Mouse (Mus musculus): ENCODE measurements around the gene Gm49380.

Gm49380 gene

DNA sequence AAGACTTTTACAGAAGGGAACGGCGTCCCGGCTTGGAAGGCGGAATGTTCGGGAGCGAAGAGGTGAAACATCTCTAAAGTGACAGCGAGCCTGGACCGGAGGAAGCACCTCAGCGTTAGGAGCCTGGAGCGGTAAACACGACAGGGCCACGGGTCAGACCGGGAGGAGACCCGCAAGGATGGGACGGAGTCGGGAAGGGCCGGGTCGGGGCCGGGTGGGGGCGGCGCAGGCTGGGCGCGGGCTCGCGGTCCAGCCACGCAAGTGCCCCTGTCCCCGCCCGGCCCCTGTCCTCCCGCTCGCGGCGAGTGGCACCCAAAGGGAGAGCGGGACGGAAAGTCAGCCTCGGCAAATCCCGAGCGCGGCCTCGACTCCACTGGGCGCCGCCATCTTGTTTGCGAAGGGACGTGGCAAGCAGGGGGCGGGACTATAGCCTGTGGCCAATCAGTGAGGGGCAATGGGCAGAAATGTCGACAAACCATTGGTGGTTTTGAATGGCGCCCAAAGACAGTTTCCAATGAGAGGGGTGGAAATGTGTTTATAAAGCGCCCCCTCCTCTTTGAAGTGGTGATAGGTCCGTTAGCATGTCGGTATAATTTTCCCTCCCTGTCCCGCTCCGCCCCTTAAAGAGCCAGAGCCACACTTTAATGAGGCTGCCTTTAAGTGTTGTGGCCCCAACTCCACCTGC lies at the start of gene Gm49380, which contains the start of gene Rnf26:
Gm49380 (minus strand) TSS at position 396 of the 685 bp plus-strand sequence.
Rnf26 (minus strand) TSS at position 413 of the 685 bp plus-strand sequence.
- peak; percentile 93 for DNase-seq

DNA sequence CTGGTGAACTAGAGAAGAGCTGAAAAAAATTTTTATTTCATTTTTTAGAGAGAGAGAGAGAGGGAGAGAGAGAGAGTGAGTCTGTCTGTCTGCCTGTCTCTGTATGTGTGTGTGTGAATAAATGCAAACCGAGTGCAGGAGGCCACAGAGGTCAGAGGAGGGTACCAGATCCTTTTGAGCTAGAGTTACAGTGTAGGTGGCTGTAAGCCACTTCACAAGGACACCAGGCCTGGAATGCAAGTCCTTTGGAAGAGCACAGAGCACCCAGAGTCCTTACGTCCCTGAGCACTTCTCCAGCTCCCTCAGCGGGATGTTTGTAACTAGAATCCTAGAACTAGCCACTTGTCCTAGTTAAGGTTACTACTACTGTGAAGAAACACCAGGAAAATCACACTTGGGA lies 46.6 kb upstream of the Gm49380 start:
- no peak for DNase-seq

DNA sequence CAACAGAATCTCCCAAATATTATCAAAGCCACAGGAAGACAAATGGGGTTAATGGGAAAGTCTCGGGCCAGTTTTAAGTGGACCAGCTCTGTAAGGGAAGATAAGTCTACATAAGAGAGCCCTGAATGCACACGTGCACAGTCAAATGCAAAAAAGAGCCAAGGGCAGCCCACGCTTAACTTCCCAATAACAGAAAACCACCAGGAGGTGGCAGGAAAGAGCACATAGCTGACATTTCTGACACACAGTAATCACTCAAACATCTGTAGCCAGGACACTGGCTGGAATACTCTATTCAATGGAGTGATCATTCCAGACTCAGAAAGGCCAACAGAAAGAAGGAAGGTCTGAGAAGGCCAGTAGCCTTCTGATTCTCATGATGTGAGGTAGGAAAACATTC lies 34.0 kb upstream of the Gm49380 start:
- DNase-seq = no peak

DNA sequence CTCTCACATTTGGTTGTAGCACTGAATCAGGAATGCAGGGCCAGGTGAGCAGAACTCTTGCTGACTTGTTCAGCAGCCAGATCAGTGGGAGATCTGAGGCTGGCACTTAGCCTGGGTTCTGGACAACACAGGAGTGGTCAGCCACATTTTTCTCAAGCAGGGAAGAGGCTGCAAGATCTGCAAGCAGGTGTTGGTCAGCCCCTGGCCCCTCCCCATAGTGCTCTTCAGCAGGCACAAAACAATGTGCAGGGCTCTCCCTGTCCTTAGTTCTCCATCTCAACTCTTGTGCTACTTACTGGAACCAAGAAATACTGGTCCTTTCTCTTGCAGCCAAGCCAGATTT lies 31.4 kb upstream of the Gm49380 start:
- DNase-seq = no peak

DNA sequence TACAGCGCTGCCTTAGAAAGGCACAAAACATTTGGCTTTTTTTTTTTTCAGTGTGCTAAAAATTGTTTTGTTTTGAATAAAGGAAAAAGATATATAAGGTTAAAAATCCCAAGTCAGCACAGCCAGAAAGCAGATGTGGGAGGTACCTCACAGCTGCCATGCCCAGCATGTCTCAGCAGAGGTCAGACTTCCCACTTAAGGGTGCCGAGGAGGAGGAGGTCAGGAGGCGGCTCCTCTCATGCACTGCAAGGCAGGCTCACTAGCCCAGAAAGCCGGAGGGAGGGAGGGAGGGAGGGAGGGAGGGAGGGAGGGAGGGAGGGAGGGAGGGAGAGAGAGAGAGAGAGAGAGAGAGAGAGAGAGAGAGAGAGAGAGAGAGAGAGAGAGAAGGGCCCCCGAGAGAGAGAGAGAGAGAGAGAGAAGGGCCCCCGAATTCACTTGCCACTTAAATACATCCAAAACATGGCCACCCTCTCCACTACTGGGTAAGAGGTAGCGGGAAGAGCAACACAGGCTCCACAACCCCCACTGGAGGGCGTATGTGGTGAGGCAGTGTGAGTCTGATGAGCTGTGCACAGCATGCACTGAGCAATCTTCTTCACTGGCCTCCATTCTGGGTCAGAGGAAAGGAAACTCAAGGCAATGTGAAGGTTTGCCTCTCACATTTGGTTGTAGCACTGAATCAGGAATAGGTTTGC lies 30.9 kb upstream of the Gm49380 start:
- no peak for DNase-seq

DNA sequence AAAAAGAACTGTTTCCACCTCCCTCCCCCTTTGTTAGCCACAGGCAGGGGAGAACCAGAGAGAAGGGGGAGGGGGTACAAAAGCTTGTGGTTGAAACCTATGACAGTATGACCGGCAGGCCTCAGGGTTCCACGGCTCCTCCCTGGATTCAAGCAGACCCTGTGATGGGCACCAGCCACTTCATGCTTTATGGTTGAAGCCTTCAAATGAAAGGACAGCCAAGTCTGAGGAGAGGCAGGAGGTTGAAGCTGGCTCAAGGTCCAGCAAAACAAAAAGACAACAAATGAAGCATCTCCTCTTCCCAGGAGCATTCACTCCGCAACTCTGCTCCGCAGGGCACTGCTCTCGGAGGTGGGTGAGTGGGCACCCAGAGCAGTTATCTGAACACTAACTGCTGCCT lies 30.1 kb upstream of the Gm49380 start:
- DNase-seq = no peak

DNA sequence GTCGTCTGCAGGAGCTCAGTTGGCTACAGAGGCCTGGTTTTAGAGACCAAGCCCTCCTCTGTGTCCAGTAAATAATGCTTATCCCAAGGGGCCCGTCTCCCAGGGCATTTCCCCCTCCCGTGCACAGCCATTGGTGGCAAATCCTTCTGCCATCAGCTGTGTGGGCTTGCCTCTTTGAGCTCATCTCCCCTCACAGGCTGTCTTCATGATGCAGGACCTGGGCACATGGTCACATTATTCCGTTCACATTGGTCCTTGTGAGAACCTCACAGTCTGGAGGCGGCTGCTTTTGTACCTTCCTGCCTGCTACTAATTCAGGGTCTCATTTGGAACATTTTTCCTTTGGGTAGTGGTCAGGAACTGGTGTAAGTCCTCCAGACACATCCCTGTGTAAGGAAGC lies 28.7 kb upstream of the Gm49380 start:
- no peak for DNase-seq

DNA sequence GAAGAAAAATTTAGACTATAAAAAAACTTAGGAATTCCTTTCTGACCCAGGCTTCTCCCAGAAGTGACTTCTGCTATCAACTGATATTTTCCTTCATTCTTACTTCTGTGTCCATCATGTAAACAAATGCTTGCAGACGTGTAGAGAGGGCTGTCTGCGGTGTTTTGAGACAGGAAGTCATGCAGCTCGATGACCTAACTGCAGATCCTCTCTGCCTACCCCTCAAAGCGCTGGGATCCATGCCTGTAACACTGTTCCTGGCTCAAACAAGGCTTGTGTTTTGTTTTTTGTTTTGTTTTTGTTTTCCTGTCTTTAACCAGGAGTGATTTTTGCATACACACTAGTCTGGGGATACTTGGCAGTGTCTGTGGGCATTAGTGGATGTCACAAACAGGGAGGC lies 24.5 kb upstream of the Gm49380 start:
- DNase-seq = no peak

DNA sequence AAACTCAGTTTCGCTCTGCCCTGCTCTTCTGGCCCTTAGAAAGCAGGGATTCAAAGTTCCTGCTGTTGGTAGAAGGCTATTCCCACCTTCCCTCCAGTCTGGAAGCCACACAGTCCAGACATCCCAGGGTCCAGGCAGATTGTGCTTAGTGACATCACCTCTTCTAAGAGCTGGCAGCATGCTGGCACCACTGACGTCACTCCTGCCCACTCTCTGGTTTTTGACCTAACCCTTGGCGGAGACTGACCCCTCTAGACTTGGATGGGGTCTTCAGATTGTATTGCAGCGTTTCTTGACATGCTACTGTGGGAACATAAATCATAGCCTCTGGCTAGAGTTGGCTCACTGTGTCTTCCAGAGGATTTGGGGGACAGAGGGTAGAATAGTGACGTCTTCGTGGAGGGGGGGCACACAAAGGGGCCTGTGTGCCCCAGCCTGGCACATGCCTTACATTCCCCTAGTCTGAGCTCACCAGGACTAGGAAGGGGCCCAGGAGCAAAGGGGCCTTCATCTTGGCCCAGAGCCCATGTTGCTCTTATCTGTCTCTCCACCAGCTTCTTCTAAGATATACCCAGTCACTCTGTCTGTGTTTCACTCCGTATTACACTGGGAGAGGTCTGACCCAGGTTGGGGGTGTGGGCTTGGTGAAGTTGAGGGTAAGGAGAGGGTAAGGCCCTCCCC lies 22.6 kb upstream of the Gm49380 start:
- DNase-seq = no peak

DNA sequence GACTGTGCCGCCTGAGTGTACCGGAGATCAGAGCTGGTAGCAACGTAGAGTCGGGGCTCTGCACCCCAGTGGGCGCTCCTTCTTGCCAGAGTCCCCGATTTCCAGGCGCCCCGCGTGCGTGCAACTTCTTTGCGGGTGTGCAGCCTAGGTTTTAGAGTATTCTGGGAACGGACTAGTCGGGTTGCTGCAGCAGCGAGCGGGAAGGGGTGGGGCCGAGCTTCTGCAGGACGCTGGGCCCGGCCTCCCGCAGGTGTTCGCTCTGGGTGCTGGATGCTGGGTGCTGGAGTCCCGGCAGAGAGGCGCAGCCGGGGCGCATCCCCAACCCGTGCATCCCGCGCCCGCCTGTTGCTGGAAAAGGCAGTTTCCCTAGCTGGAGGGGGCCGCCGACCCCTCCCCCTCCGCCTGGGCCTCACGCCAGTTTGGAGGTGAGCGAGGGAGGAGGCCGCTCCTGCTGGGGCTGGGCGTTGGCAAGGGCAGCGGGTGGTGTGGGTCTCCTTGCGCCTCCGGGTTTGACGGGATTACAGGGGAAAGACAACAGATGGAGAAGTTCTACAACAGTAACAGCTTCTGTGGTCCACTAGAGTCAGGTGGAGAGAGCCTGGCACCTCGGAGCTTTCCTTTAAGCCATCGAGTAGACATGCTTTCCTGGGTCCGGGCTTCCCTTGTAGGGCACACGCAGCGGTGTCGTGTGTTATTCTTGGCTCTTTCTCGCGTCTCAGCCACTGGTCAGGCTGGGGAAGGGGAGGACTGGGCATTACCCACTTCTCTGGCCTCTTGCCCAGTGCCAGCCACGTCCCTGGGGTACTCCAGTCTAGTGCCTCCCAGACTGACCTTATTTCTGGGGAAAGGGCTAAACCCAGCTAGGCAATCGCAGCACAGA lies 21.8 kb upstream of the Gm49380 start:
- peak; percentile 19 for DNase-seq

DNA sequence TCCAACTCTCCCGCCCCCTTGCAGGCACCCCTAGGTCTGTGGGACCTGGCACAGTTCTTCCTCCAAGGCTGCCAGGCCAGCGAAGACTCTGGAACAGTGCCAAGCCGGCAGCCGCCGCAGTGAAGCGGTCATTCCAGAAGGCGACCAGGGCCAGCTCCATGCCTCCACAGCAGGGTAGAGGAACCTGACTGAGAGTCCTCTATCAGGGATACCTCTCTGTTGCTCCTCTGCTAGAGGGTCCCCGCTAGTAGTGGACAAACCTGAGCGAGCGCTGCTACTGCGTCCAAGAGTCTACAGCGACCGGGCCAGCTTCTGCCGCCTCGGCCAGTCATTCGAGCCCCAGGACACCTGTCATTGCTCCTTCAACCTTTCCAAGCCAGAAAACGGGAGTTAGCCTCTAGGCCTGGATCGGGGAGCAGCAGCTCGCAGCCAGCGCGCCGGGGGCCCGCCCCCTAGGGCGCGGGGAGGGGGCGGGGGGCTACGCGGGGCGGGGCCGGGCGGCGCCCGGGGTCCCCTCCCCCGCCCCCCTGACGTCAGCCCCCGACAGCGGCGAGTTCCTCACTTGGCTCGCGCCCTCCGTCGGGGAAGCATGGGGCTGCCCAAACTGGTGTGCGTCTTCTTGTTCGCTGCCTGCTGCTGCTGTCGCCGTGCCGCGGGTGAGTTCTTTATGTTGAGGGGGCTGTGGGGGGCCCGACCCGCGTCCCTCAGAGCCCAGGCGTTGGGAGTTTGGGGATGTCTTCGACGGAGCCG lies 21.0 kb upstream of the Gm49380 start, which contains the start of gene Mcam:
Mcam (plus strand) TSS at position 369 of the 750 bp plus-strand sequence.
- DNase-seq = peak; percentile 20

DNA sequence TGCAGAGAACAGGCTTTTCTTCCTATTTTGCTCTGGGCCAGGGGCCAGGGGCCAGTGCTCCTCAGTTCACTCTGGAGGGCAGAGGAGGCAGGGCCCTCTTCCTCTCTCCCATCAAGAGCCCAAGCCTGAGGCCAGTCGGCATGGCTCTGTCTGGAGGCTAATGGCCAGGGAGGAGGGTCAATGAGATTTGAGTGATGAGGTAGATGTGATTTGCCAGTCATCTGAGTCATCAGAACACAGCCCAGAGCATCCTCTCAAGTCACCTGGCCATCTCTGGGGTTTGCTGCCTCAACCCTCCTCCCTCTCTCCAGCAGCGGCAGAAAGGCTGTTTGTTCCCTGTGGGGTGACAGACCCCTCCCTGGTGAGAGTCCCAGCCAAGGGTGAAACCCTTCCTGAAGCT lies 20.0 kb upstream of the Gm49380 start:
- no peak for DNase-seq

DNA sequence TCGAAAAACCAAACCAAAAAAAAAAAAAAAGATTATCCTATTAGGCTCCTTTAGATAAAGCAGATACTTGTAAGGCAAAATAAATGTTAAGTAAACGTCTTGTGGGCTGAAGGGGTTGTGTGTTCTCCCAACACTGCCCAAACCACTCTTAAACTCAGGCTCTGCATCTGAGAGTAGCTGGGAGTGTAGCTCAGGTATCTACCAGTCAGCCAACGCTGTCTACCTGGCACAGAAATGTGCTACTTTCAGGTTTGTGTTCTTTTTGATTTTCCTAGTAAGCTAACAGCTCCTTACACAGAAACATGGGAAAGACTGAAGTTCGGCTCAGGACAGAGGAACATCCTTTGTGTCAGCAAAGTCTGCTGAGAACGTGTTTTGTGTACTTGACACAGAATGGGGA lies 18.9 kb upstream of the Gm49380 start:
- no peak for DNase-seq

DNA sequence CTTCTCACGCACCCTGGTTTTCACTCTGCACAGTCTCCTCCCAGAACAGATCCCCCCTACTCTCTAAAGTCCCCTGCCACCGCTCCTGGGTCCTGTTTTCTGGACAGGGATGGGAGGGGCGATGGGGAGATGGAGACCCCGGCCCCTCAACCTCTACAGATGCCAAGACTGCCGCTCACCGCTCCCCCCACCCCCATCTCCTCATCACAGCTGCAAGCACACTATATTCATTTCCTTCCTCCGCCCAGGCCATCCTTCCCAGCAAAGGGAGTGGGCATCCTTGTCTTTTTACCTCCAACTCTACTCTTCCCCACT lies 17.9 kb upstream of the Gm49380 start:
- DNase-seq = no peak

DNA sequence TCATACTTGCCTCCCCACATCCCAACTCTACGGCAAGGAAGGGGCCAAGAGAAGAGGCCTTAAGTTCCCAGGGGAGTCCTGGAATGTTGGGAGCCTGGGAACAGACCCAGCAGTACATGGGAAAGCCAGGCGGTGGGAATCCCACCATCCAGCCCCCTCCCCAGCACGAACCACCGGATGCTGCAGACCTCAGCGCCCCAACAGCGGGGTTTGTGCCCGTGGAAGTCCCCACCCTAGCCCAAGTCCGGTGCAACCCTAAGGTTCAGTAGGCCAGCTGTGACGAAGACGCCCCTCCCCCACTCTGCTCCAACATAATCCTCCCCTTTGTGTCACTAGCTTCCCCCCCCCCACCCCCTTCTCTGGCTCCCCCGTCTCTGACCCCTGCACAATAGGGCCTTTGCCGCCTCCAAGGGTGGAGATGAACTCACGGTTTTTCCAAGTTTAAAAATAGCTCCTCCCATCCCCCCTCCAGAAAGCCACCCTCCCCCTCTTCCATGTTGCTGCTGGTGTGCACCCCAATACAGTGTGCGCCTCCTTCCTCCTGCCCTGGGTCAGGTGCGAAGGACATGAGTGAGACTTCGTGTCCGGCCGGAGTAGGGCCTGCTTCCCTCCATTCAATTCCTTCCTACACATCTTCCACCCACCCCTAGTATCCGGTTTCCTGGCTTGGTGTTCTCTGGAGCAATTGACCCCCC lies 17.4 kb upstream of the Gm49380 start:
- no peak for DNase-seq

DNA sequence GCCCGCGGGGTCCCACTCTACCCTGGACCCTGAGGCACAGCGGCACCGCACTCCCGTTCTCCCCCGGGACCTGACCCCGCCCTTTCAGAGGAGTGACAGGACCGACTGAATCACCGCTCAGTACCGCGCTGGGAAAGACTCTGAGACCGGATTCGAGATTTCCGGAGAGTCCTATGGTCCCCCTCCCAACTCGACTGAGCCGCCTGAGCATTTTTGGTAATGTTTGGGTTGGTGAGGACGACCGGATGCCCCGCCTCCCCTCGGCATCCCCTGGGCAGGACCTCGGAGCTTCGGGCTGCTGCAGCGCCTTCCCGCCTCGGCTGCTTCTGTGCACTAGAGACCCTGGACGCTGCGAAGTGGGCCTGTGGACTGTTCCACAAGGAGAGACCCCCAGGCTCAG lies 16.7 kb upstream of the Gm49380 start:
- no peak for DNase-seq

DNA sequence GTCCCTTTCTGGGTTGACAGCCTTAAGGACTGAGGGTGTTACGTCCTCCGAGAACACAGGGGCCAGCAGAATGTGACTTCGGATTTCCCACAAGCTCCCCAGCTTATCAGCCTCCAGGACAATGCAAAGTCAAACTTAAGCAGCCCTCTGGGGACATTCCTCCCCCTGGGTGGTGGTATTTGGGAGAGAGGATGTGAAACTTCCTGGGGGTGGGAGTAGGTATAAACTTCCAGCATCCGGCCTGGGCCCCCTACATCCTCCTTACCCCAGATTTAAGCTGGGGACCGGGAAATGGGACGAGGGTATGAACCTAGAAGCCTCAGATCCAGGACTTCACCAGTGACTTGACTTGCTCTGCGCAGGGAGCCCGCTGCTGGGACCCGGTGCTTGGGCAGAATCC lies 16.3 kb upstream of the Gm49380 start:
- no peak for DNase-seq

DNA sequence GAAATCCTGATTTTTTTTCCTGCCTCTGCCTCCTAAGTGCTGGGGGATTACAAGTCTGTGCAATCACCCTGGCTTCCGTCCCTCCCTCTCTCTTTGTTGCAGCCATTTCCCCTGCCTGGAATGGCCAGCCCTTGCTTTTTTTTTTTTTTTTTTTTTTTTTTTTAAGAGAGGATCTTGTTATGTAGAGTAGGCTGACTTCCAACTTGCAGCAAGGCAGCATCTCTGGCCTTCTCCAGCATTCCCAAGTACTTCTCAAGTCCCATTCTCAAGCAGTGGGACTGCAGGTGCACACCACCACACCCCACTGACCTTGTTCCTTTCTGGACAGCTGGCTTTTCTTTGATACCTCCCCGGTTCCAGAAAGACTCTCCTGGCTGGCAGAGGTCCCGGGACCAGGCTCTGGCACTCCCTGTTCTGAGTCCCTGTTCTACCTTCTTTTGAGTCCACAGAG lies 14.1 kb upstream of the Gm49380 start:
- DNase-seq = no peak

DNA sequence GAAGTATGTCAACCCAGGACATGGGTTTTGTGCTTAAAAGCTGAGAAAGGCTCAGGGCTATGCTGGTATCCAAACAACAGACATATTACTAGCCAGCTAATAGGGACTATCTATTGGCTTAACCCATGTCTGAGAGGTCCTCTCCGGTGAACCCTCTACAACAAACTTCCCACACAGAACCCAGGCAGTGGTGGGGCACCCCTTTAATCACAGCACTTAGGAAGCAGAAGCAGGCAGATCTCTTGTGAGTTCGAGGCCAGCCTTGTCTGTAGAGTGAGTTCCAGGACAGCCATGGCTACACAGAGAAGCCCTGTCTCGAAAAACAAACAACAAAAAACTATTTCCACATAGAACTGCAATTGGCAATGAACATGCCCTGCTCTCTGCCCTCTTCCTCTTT lies 13.4 kb upstream of the Gm49380 start:
- DNase-seq = no peak

DNA sequence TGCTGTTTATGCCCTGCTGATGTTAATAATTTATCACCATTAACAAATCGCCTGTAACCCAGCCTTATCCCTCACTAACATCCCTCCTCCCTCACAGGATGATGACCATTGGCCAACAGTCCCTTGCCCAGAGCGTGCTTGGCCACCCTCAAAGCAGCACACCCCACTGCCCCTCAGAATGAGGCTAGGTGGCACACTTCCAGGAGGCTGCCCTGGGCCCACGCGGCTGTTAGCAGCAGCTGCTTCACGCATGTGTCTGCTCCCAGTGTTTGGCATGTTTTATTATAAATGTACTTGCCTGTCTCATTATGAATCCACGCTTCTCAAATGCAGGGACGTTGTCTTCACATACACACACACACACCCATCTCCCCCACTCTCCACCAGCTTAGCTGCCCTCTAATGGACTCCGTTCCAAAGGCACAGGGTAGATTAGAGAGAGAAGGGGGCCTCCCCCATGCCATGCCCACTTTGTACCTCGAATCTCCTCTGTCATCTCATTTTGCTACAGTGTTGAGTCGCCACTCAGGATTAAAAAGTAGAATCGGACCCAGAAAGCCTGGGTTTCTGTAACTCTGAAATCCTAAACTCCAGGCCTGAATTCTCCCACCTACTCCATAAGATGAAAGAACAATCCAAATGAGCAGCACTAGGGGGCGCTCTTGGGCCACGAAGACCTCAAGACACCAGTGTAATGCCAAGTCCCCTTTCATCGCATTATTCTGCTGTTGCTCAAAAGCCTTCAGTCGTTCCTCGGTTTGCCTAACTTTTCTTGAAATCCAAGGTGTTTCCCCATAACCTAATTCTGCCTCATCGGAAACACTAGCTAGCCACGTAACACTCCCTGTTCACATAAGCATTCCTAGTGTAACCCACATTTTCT lies 12.5 kb upstream of the Gm49380 start:
- peak; percentile 76 for DNase-seq

DNA sequence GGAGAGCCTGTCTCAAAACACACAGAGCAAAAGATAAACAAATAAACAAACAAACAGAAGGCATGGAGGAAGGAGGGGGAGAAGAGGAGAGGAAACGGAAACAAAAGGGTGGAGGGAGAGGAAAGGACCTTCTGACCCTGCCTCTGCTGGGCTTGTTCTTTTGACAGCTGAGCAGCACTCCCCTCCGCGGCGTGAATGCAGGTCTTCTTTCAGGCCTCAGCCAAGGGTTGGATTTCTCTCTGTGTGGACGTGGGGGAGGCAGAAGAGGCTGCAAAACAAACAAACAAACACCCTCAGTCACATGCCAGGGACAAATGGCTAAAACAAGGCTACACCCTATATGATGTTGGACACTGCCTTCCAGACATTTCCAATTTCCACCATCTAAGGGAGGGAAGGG lies 11.7 kb upstream of the Gm49380 start:
- no peak for DNase-seq

Data from right cerebral cortex, postnatal 25 days (tissue).